Mouse (Mus musculus) frontal cortex, postnatal 10 days (tissue): ENCODE measurements around the gene Nbea.

Experiments used
- DNase-seq, 2 experiments: peaks; one replicate each; pipeline ENCODE4 v3.0.0; 2022; ENCODE audit warnings: low spot score in 2 of 2, mixed read lengths in 1 of 2

Gene Nbea

GRCm38 (mm10) chr3:55830226-55830625 is 353.3 kb downstream of the Nbea start:
- DNase-seq, result no peak

DNA sequence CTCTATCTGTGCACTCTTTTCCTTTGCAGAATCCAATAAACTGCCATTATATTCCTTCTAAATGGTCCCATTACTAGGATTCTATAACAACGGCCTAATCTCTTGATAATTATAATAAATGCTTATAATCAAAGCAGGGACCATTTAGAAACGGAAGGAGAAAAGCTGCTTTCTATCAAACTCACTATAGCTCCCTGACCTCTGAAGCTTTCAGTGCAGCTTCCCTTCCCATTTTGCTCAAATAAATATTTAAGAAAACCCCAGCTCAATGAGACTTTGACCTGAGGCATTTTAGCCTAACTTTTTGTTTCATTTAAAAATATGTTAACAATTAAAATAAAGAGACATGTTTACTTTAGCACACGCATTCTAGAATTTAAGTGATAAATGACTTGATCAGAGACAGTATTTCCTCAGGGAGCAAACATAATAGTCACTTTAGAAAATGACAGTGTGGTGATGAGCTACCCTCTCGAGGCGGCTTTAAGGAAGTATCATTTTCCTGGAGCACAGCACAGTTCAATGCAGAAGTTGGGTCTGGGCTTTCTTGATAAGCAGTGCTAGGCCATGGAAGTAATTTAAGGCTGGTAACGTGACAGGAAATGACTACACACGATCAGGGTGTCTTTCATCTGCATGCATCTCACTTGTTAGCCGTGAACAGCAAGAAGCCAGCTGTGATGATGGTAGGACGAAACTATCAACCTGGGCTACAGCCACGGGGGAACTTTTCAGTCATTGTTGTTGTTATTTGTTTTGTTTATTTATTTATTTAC is 354.8 kb downstream of the Nbea start:
- DNase-seq, result no peak

DNA sequence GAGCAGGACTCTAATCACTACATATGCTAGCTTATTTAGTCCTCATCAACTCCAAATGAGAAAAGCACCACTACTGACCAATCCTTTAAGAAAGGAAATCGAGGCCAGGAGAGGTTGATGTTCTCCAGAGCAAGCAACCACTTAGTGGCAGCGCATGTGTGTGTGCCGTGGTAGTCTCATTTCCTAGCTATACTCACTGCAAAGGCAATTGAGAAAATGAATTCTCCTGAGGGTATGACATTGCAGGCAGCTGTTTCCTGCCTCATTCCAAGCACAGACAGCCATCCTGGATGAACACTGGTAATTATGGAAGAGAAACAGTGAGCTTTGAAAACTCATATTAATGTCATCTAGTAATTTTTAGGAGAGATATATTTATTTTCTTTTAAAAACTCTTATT is 358.6 kb downstream of the Nbea start:
- no peak for DNase-seq

DNA sequence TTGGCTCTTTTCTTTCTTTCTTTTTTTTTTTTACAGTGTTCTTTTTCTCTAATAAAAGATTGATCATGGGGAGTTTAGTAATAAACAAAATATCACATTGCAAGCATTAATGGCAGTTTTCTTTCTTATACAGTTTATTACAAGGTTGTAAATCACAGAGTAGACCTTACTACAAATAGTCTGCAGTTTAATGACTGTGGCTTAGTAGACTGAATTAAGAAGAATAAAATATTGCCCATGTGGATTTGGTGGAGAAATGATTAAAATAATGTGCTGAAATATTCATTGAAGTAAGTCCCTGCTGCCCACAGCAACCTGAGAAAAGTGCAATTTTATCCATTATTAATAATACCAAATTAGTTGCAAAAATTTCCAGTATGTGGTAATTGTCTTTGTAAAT is 363.9 kb downstream of the Nbea start:
- no peak for DNase-seq

GRCm38 (mm10) chr3:55818082-55818481 is 365.4 kb downstream of the Nbea start:
- DNase-seq, result no peak

GRCm38 (mm10) chr3:55816638-55817375 is 366.7 kb downstream of the Nbea start:
- no peak for DNase-seq

GRCm38 (mm10) chr3:55816096-55816495 is 367.4 kb downstream of the Nbea start:
- DNase-seq, result no peak

DNA sequence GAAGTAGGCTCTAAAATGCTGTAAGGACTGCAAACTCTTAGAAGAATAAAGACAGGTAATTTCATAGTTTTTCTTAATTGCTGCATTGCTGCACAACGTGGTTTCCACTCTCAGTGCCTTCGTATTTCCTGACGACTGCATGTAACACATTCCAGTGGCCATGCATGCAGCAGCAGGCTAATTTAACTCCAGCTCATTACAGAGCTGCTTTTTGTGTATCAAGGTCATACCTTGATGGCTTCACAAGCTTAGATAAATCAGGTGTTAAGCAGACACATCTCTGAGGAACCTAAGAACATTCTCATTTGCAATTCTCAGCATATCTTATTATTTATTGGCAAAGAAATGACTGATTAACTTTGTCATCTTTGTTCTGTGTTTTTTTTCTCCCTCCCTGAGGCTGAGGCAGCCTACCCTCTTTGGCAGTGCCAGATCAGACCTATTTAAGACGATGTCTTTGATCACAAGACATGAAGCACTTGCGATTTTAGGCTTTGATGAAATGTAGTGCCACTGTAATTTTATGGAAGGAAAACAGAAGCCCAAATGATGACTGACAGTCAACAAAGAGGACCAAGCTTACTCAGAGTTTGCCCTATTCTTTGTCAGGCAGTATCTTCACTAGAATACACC is 368.4 kb downstream of the Nbea start:
- DNase-seq, result no peak

DNA sequence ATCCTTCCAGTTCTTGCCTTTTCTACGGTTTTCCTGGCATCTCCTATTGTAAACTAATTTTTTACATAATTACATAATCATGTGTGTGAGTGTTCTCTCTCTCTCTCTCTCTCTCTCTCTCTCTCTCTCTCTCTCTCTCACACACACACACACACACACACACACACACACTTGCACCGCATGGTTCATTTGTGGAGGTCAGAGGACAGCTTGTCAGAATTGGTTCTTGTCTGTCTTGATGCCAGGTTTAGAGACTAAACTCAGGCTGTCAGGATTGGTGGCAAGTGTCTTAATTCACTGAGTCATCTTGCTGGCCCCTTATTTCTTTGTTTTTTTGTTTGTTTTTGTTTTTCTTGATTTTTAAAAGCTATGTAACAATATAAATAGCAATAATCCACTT is 388.7 kb downstream of the Nbea start:
- no peak for DNase-seq

DNA sequence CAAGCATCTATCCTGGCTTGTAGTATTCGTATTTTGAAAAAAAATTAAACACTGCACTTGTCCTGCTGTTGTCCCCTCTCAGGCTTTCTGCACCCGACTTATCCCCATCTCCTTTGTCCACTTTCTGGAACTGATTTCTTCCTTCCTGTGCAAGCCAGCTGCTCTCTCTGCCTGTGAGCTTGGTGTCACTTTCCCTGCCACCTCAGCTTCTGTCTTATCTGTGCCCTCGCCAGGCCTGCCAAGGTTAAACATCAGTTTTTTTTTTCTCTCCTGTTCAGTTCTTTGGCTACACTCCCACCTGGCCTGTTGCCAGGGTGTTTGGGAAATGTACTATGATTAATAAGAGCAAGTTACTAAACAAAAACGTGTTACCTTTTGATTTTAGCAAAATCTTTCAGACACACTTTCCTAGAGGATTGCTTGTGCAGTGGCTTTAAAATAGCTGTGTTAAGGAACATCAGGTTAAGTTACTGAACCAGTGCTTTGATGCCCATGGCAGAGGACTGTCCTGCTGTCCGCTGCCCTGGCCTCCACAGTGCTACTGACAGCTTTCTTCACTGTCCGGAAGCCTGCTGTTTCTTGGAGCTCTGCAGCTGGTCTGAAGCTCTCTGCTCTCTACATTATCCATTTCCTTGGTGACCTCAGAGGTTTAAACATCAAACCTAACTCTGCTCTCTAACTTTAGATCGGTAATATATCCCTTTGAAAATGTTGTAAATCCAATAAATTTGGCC is 389.5 kb downstream of the Nbea start:
- DNase-seq, result no peak

GRCm38 (mm10) chr3:55792251-55792650 is 391.2 kb downstream of the Nbea start:
- DNase-seq, result no peak

GRCm38 (mm10) chr3:55790609-55791008 is 392.9 kb downstream of the Nbea start:
- DNase-seq, result no peak

DNA sequence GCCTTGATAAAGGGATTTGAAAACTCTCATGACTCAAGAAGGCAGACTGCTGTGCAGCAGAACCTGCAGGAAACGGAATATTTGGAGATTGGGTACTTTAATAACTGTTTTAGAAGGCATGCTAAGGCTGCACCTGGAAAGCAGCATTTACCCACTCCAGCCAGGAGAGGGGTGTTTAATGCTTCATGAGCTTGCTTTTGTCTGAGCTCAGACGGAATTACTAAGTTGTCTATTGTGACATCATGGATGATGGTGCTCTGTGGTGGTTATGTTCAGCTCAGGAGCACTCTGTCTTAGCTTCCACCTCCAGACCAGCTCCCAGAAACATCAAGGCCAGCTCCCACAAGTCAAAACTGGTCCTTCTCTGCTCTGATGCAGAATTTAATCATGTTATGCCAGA is 393.6 kb downstream of the Nbea start:
- DNase-seq, result no peak

GRCm38 (mm10) chr3:55788621-55789201 is 394.8 kb downstream of the Nbea start:
- DNase-seq, result no peak

- DNase-seq, result no peak
These were observed 395.3 kb downstream of the Nbea start for GRCm38 (mm10) chr3:55788214-55788586.

DNA sequence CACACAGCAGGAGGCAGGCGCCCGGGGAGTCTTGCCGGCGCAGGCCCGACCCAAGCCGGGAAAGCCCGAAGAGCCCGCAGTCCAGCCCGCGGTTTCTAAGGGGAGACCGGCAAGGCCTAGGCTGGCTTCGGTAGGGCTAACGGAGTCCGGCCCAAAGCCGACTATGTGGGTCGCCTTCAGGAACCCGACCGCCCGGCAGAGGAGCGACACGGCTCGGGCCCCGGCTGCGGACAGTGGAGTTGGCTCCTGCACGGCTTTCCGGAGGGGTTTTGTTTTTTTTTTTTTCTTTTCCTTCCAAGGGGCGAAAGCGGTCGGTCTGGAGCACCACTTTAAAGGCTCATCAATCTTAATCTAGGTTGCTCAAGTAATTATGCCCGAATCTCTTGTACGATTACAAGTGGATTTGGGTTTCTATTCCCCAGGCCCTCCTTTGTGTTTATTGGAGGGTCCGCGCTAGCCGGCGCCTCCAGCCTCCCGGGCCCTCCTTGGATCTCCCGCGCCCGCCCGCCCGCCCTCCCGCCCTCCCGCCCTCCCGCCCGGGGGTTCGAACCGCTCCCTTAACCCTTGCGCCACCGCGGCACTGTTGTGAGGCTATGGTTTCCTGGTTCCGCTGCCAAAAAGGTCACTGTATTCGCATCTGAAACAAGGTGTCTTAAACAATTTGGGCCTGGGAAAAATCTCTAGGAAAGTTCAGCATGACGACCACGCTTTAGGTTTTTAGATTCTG is 395.9 kb downstream of the Nbea start:
- peak in 1 of 2 experiments; percentile 39 for DNase-seq

DNA sequence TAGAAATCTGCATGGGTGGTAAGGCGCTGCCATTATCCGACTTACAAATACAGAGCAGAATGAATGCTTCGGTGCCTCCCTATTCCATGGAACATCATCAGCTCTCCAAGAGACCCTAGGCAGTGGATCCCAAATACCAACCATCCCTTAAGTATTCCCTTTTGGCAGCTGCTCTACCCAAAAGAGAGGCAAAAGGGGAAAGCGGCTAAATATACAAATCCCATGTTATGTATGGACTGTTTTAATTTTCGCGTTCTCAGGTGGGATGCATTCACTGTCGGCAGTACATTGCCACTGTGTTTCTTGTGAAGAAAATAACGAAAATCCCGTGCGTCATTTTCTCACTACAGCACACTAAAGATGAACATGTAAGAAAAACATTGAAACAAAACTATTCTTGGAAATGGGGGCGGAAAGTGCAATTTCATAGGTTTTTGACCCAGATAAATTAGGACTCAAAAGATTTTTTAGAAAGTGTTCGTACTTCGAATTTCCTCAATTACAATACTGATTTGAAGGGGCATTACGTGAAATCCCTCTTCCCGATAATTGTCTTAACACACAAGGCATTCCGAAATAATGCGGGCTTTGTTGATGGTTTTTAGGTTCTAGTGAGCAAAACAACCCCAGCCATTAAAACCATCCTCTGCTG is 396.5 kb downstream of the Nbea start:
- DNase-seq, result no peak

DNA sequence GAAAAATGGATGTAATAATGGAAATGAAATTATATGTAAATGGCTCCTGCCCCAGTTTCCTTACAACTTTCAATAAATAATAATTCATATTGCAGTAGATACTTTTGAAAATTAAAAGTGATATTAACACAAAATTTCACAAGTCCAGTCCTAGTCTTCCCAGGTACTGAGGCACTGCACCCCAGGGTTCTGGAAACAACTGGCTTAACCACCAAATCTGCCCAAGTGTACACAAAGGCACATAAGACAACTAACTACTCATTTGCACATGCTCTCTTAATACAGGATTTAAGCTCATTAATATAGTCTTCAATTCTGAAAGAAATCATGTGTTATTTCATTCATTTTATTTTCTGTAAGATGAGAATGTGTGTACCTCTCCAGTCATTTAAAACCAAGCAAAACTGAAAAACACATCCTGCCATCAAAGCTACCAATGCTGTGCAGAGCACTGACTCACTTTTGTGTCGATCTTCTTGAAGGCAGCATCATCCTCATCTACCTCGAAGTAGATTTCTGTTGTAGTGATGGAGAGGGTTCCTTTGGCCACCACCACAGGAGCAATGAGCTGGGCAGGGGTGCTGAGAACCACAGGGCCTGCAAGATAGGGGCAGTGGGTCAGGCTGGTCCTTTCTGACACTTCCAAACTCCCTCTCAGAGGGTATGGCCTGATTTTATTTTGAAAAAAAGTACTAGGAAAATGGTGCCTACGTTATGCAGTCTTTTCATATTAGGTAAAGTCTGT is 397.3 kb downstream of the Nbea start:
- DNase-seq, result no peak

DNA sequence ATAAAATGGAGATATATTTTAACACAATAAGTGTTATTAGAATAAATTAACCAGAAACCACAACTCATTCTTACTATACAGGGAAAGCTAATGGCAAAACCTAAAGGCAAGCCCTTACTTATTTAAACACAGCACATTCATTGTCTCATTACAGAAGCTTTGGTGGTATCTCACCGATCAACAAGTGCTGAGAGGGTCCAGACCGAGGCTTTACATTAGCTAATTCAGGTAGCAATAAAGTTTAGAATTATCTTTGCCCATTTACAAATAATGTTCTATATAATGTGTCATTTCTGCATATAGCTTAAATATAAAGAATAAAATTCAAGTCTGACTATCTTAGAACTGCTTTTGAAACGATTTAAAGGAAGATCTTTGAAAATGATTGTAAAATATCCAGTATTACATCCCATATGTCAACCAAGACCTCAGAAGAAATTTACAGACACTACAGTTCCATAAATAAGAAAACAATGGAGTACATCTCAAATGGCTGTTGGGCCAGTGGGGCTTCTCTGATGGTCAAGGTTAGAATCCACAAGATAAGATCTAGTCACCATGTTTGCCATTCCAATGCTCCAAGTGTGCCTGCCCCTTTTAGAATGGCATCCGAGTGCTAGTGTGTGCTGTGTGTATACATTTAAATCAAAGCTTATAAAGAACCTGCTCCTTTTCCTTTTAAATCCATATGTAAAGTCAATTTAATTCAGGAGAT is 398.1 kb downstream of the Nbea start:
- no peak for DNase-seq
